ENCODE assay signal across 8 mouse cellular contexts in the genomic region with DNA sequence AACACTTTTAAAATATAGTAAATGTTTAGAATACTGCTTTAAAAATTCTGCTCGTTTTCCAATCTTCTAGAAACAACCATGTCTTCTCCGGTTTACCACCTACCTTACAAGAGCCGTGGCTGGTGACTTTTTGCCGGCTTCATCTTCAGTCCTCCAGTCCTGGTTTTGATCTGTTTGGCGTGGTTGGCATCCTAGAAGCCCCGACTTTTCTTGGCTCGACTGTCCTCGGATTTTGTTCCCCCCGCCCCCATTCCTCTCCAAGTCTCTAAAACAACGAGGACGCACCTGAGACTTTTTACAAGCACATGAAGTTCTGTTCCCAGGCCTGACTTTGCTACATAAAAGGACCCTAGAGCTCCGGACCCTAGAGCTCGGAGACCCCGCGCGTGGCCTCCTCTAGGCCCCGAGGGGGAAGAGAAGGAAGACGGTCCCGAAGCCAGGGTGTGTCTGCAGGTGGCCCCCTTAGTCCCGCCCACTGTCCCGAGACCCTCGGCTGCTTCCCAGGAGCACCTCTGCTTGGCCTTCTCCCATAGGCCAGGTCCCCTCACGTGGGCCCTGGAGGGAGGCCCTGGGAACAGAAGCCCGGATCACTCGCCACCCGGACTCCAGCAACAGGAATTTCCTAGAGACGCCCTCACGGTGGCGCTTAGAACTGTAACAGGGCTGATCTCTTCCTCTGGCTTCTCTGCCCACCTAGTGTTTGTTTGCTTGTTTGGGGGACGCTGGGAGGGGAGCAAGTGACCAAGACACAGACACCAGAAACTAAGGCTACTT.
DNase-seq lines count a peak whose midpoint lies in the region; ATAC-seq and TF ChIP-seq lines count a peak whose summit lies in the region.

No protein-coding gene starts in this region.

- WGBS in bone marrow, adult 2 months: 10% methylated on average over 30 of the region's 30 CpGs
- 15% methylated on average over 30 of the region's 30 CpGs for WGBS in embryonic facial prominence, embryonic 15.5 days
- 13% methylated on average over 24 of the region's 30 CpGs for WGBS in limb, embryonic 14.5 days
- WGBS in midbrain, embryonic 15.5 days: 24% methylated on average over 30 of the region's 30 CpGs
- 20% methylated on average over 30 of the region's 30 CpGs for WGBS in stomach, embryonic 14.5 days

- peak overlapping the region; percentile 36 for H3K4me3 ChIP-seq in C2C12 (ENCODE audit: insufficient read depth, poor library complexity, severe bottlenecking)
- peak overlapping the region; percentile 64 for H3K4me3 ChIP-seq in bone marrow, adult 2 months (replicated peaks; ENCODE audit: control insufficient read depth, low read depth, low read length)
- peak overlapping the region; percentile 57 for H3K4me3 ChIP-seq in embryonic facial prominence, embryonic 15.5 days (replicated peaks)
- H3K4me3 ChIP-seq in limb, embryonic 14.5 days (replicated peaks; ENCODE audit: low read length): peak overlapping the region; percentile 50
- H3K4me3 ChIP-seq in midbrain, embryonic 15.5 days: peak overlapping the region; percentile 53
- peak overlapping the region; percentile 44 for H3K4me3 ChIP-seq in stomach, embryonic 14.5 days (ENCODE audit: low read depth, low read length)

- TF ChIP-seq CTCF in C2C12 (IDR thresholded peaks at IDR 0.05; ENCODE audit: control insufficient read depth, insufficient read depth, insufficient read length): no peak
- no peak for TF ChIP-seq CTCF in bone marrow, adult 2 months (IDR thresholded peaks at IDR 0.05; ENCODE audit: control insufficient read depth, insufficient read depth, low read length)

- DNase-seq in heart, adult 9 months (ENCODE audit: low spot score in 2 of 2): peak; percentile 84 to 86
- peak; percentile 89 for DNase-seq in kidney, adult 9 months
- DNase-seq in limb, embryonic 14.5 days (ENCODE audit: low spot score): peak; percentile 86

- H3K27ac ChIP-seq in bone marrow, adult 2 months (ENCODE audit: control insufficient read depth, insufficient read depth, low read depth, low read length, poor library complexity): no peak overlapping the region
- peak overlapping the region; percentile 60 for H3K27ac ChIP-seq in embryonic facial prominence, embryonic 15.5 days (replicated peaks)
- peak overlapping the region; percentile 58 for H3K27ac ChIP-seq in limb, embryonic 14.5 days (replicated peaks; ENCODE audit: low read depth, low read length)
- H3K27ac ChIP-seq in midbrain, embryonic 15.5 days: no peak overlapping the region
- H3K27ac ChIP-seq in stomach, embryonic 14.5 days (ENCODE audit: low read length): peak overlapping the region; percentile 63

- no peaks in the 10 kb centered on the region for H3K36me3 ChIP-seq in C2C12 (ENCODE audit: control insufficient read depth, insufficient read depth)
- no peaks in the 10 kb centered on the region for H3K36me3 ChIP-seq in embryonic facial prominence, embryonic 15.5 days
- H3K36me3 ChIP-seq in limb, embryonic 14.5 days (ENCODE audit: control insufficient read depth, insufficient read depth, low read length): no peaks in the 10 kb centered on the region
- H3K36me3 ChIP-seq in midbrain, embryonic 15.5 days (replicated peaks): no peaks in the 10 kb centered on the region
- H3K36me3 ChIP-seq in stomach, embryonic 14.5 days (ENCODE audit: control insufficient read depth, insufficient read depth, low read length): no peaks in the 10 kb centered on the region

- peak; percentile 93 for ATAC-seq in embryonic facial prominence, embryonic 15.5 days (ENCODE audit: insufficient number of reproducible peaks, low FRiP score, low TSS enrichment, low read depth)
- ATAC-seq in limb, embryonic 14.5 days (ENCODE audit: low FRiP score, low read depth): peak; percentile 95
- peak; percentile 99 for ATAC-seq in midbrain, embryonic 15.5 days (replicated peaks)
- ATAC-seq in stomach, embryonic 14.5 days (ENCODE audit: insufficient number of reproducible peaks, insufficient read depth, low FRiP score, low read depth): peak; percentile 98

- H3K9me3 ChIP-seq in embryonic facial prominence, embryonic 15.5 days (replicated peaks): no peaks in the 10 kb centered on the region
- no peaks in the 10 kb centered on the region for H3K9me3 ChIP-seq in limb, embryonic 14.5 days (ENCODE audit: control insufficient read depth, low read length)
- no peaks in the 10 kb centered on the region for H3K9me3 ChIP-seq in midbrain, embryonic 15.5 days
- H3K9me3 ChIP-seq in stomach, embryonic 14.5 days (ENCODE audit: control insufficient read depth, low read depth, low read length): no peaks in the 10 kb centered on the region

- H3K79me2 ChIP-seq in C2C12 (ENCODE audit: control insufficient read depth, insufficient read depth): no peaks in the 10 kb centered on the region

- peak overlapping the region; percentile 44 for H3K4me2 ChIP-seq in embryonic facial prominence, embryonic 15.5 days (replicated peaks)
- H3K4me2 ChIP-seq in limb, embryonic 14.5 days (replicated peaks; ENCODE audit: low read depth, low read length, severe bottlenecking): peak overlapping the region; percentile 50
- H3K4me2 ChIP-seq in midbrain, embryonic 15.5 days: peak overlapping the region; percentile 59
- peak overlapping the region; percentile 51 for H3K4me2 ChIP-seq in stomach, embryonic 14.5 days (replicated peaks; ENCODE audit: low read depth, low read length)

- TF ChIP-seq POLR2A in bone marrow, adult 2 months (IDR thresholded peaks at IDR 0.05; ENCODE audit: borderline replicate concordance, control insufficient read depth, low read depth, low read length): no peak
- TF ChIP-seq POLR2A in limb, embryonic 14.5 days (IDR thresholded peaks at IDR 0.05; ENCODE audit: borderline replicate concordance, extremely low read depth, insufficient read depth, insufficient read length): peak; percentile 64; the same call in 1 of the 2 replicates

- no peak overlapping the region for H3K9ac ChIP-seq in embryonic facial prominence, embryonic 15.5 days
- peak overlapping the region; percentile 49 for H3K9ac ChIP-seq in limb, embryonic 14.5 days (ENCODE audit: low read depth, low read length, severe bottlenecking)
- peak overlapping the region; percentile 35; the same call in 1 of the 2 replicates for H3K9ac ChIP-seq in midbrain, embryonic 15.5 days
- H3K9ac ChIP-seq in stomach, embryonic 14.5 days (replicated peaks; ENCODE audit: low read depth, low read length): peak overlapping the region; percentile 38; the same call in 1 of the 2 replicates

- H3K79me3 ChIP-seq in C2C12 (ENCODE audit: low read depth): no peaks in the 10 kb centered on the region

- no peaks in the 10 kb centered on the region; the same call in 1 of the 2 replicates for H3K4me1 ChIP-seq in bone marrow, adult 2 months (ENCODE audit: control insufficient read depth, insufficient read depth, low read length)
- H3K4me1 ChIP-seq in embryonic facial prominence, embryonic 15.5 days: no peaks in the 10 kb centered on the region
- no peaks in the 10 kb centered on the region for H3K4me1 ChIP-seq in limb, embryonic 14.5 days (ENCODE audit: control insufficient read depth, insufficient read depth, low read length)
- no peaks in the 10 kb centered on the region for H3K4me1 ChIP-seq in midbrain, embryonic 15.5 days
- no peaks in the 10 kb centered on the region for H3K4me1 ChIP-seq in stomach, embryonic 14.5 days (ENCODE audit: control insufficient read depth, insufficient read depth, low read length)

- no peaks in the 10 kb centered on the region for H3K27me3 ChIP-seq in C2C12 (ENCODE audit: control insufficient read depth, insufficient read depth, insufficient read length)
- no peaks in the 10 kb centered on the region for H3K27me3 ChIP-seq in embryonic facial prominence, embryonic 15.5 days
- no peaks in the 10 kb centered on the region for H3K27me3 ChIP-seq in limb, embryonic 14.5 days (ENCODE audit: control insufficient read depth, insufficient read depth, low read length)
- H3K27me3 ChIP-seq in midbrain, embryonic 15.5 days (replicated peaks): no peaks in the 10 kb centered on the region
- no peaks in the 10 kb centered on the region for H3K27me3 ChIP-seq in stomach, embryonic 14.5 days (ENCODE audit: control insufficient read depth, insufficient read depth, low read length)

- H3ac ChIP-seq in C2C12 (ENCODE audit: control insufficient read depth, insufficient read length, low read depth): peak overlapping the region; percentile 44

TF ChIP-seq in C2C12, 6 proteins besides CTCF, POLR2A, EP300 and RAD21:
- peak; percentile 95 for TF ChIP-seq USF1 (IDR thresholded peaks at IDR 0.05; ENCODE audit: low read depth)
- TF ChIP-seq FOSL1 (IDR thresholded peaks at IDR 0.05; ENCODE audit: insufficient read depth, low read length, poor library complexity, severe bottlenecking): no peak

Comparison
In these comparisons a context has a peak if more than half of its experiments do, and no peak if none do; other contexts are left out.
1. H3K27ac ChIP-seq: peak in embryonic facial prominence, embryonic 15.5 days (single experiment), limb, embryonic 14.5 days (single experiment) and stomach, embryonic 14.5 days (single experiment); none in bone marrow, adult 2 months (single experiment) and midbrain, embryonic 15.5 days (single experiment).
2. Peak in every context shown above with its lines, with median percentiles within 50 percentile points of each other: H3K4me3 ChIP-seq, ATAC-seq, H3K4me2 ChIP-seq and DNase-seq.